In the genomic region with DNA sequence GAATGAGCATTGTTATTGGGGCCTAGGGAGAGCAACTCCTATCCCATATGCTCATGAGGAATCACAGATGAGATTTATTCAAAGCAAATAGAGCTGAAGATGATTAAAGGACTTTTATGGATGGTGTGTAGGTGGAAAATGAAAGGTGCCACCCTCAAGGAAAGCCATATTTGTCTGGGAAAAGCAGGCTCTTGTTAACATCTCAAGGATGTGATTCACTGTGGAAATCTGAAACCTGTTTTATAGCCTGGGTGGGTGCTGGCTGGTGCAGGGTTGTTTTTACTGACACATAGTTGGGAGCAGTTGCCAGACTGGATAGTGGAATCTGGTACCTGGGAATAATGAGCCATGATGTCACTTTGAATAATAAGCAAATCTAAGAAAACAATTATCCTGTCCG, we compare ENCODE assay signal across 20 mouse cellular contexts.
"Had no signal": no experiment of that assay in that cellular context is flagged by ENCODE, and none has a peak within 500 bp of the region (broad histone marks: within the 10 kb centered on the region; RNA-seq: fewer than 3 reads in every experiment).

No protein-coding gene starts in this region.

- DNase-seq: kidney, adult 18-20 months; kidney, adult 9 months; kidney, postnatal 14 days; kidney, postnatal 4 days; liver; lung, adult 18-20 months; lung, postnatal 10 days; lung, postnatal 36 days; right cerebral cortex, postnatal 4 days; thymus, adult 18-20 months; thymus, postnatal 36 days had no signal

- H3K4me3 ChIP-seq: limb, embryonic 10.5 days; limb, embryonic 13.5 days; liver, embryonic 12.5 days; liver, embryonic 15.5 days; lung, embryonic 15.5 days; megakaryocyte, embryonic 14.5 days; midbrain, embryonic 10.5 days; midbrain, embryonic 13.5 days had no signal

- H3K27ac ChIP-seq: limb, embryonic 10.5 days; limb, embryonic 13.5 days; liver, embryonic 12.5 days; liver, embryonic 15.5 days; lung, embryonic 15.5 days; midbrain, embryonic 10.5 days; midbrain, embryonic 13.5 days; stomach, postnatal 0 days had no signal
